In the genomic region with DNA sequence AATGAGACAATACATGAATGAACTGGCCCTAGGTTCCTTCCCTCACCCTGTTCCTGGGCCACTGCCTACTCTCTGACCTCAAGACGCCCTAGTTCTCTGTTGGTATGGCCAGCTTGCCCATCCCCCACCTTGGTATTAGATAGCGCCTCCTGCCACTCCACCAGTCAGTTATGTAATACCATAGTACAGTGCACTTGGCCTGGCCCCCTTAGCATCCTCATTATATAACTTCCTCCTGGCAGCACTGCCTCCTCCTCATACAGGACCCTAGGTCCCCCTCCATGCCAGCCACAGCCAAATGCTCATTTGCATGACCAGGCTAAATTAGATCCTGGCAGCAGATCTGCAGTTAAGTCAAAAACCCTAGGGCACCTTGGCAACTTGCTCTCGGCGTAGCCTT, we compare ENCODE assay signal across 10 mouse cellular contexts. TPM values are rescaled to one million over a fixed set of nuclear protein-coding genes. Genes with fewer than 3 reads are reported as not detected.
DNase-seq lines count a peak whose midpoint lies in the region; ATAC-seq lines count a peak whose summit lies in the region.
"Had no signal": no experiment of that assay in that cellular context is flagged by ENCODE, and none has a peak within 500 bp of the region (broad histone marks: within the 10 kb centered on the region; RNA-seq: fewer than 3 reads in every experiment).

No protein-coding gene starts in this region.

- H3K9me3 ChIP-seq in kidney, embryonic 14.5 days (ENCODE audit: control insufficient read depth, low read length), result no peaks in the 10 kb centered on the region
- H3K9me3 ChIP-seq: heart, embryonic 13.5 days had no signal

- no peak overlapping the region for H3K4me3 ChIP-seq in kidney, embryonic 14.5 days (ENCODE audit: low read length)
- H3K4me3 ChIP-seq: heart, embryonic 13.5 days had no signal

- H3K4me2 ChIP-seq in kidney, embryonic 14.5 days (replicated peaks; ENCODE audit: low read depth, low read length), result no peak overlapping the region
- H3K4me2 ChIP-seq: heart, embryonic 13.5 days; lung, embryonic 14.5 days had no signal

- no peak overlapping the region for H3K9ac ChIP-seq in kidney, embryonic 14.5 days (ENCODE audit: low read depth, low read length)
- H3K9ac ChIP-seq: lung, embryonic 14.5 days had no signal

- DNase-seq in kidney, adult 18-20 months, result no peak
- DNase-seq in adrenal gland, postnatal 10 days, result peak; percentile 54
- peak; percentile 56 for DNase-seq in cerebellum, adult 9-11 months
- DNase-seq in kidney, postnatal 36 days, result peak; percentile 51 to 69
- no peak for DNase-seq in urinary bladder, adult 18-20 months (ENCODE audit: low spot score in 2 of 2)
- DNase-seq: lung, embryonic 14.5 days had no signal

- no peak overlapping the region for H3K27ac ChIP-seq in kidney, embryonic 14.5 days (ENCODE audit: low read depth, low read length)

- H3K36me3 ChIP-seq in kidney, embryonic 14.5 days (ENCODE audit: control insufficient read depth, insufficient read depth, low read length), result peaks cover 49% of the 10 kb centered on the region

- H3K4me1 ChIP-seq in kidney, embryonic 14.5 days (ENCODE audit: control insufficient read depth, insufficient read depth, low read length), result peaks cover 9% of the 10 kb centered on the region

- 85% methylated on average over 4 of the region's 4 CpGs for WGBS in kidney, embryonic 14.5 days

- ATAC-seq in kidney, embryonic 14.5 days (ENCODE audit: low FRiP score, low TSS enrichment), result 0 out of 2 replicates have a peak, but pooled peaks have one; percentile 48
- no peak for ATAC-seq in erythroid progenitor cell, adult 5-6 weeks (replicated peaks; ENCODE audit: low FRiP score, poor library complexity, severe bottlenecking)

- no peaks in the 10 kb centered on the region for H3K27me3 ChIP-seq in kidney, embryonic 14.5 days (ENCODE audit: control insufficient read depth, insufficient read depth, low read length)
- H3K27me3 ChIP-seq: heart, embryonic 13.5 days had no signal

RNA-seq across cellular contexts. Expression of gene Plekho2, which starts 18.8 kb away (rescaled TPM):
- 10.8 and 14.1 TPM in 2 replicates for polyA plus RNA-seq in kidney, embryonic 14.5 days (2014; fragmentation: Nextera tagmentation; extraction: Ambion mirVana)
- total RNA-seq in adrenal gland, postnatal 10 days (2021), result 10 to 100 TPM; 32.5 to 37.8 TPM
- 32.3 and 42.2 TPM in 2 replicates for total RNA-seq in erythroid progenitor cell, adult 5-6 weeks (2015; ENCODE audit: low replicate concordance)
- 48.6 and 54.6 TPM in 2 replicates for total RNA-seq in erythroid progenitor cell, adult 5-6 weeks (2017; ENCODE audit: low replicate concordance)

RNA-seq across cellular contexts. Expression of gene Pif1, which starts 25.9 kb away (rescaled TPM):
- 9.7 and 12.5 TPM in 2 replicates for polyA plus RNA-seq in kidney, embryonic 14.5 days (2014; fragmentation: Nextera tagmentation; extraction: Ambion mirVana)
- total RNA-seq in adrenal gland, postnatal 10 days (2021), result 1 to 10 TPM; 2.0 to 3.3 TPM
- 75.0 and 77.1 TPM in 2 replicates for total RNA-seq in erythroid progenitor cell, adult 5-6 weeks (2015; ENCODE audit: low replicate concordance)
- total RNA-seq in erythroid progenitor cell, adult 5-6 weeks (2017; ENCODE audit: low replicate concordance), result 68.7 and 94.9 TPM in 2 replicates

RNA-seq across cellular contexts. Expression of gene Ankdd1a, which starts 41.0 kb away (rescaled TPM):
- not detected in 2 replicates for polyA plus RNA-seq in kidney, embryonic 14.5 days (2014; fragmentation: Nextera tagmentation; extraction: Ambion mirVana)
- under 1 TPM in 1 of 2 experiments, not detected in 1; 0.45 TPM for total RNA-seq in adrenal gland, postnatal 10 days (2021)
- not detected in 2 replicates for total RNA-seq in erythroid progenitor cell, adult 5-6 weeks (2015; ENCODE audit: low replicate concordance)
- total RNA-seq in erythroid progenitor cell, adult 5-6 weeks (2017; ENCODE audit: low replicate concordance), result not detected in 2 replicates
- polyA plus RNA-seq: heart, embryonic 13.5 days; stomach, embryonic 14.5 days had no signal

Comparison
In these comparisons a context has a peak if more than half of its experiments do, and no peak if none do; other contexts are left out.
1. DNase-seq: peak in adrenal gland, postnatal 10 days (single experiment), cerebellum, adult 9-11 months (single experiment) and kidney, postnatal 36 days (2 of 2); none in kidney, adult 18-20 months (single experiment) and urinary bladder, adult 18-20 months (0 of 2).
2. RNA of gene Pif1, which starts 25.9 kb away (total RNA-seq): 68.7 to 94.9 TPM in erythroid progenitor cell, adult 5-6 weeks; 2.0 to 3.3 TPM in adrenal gland, postnatal 10 days; every median in the first group is over 10 times any median in the second.